Mouse (Mus musculus): ENCODE measurements around the gene Slc38a10. TPM values are rescaled to one million over a fixed set of nuclear protein-coding genes. Genes with fewer than 3 reads are reported as not detected.

Gene Slc38a10
- polyA plus RNA-seq, 1 experiment, result 247 TPM

GRCm38 (mm10) chr11:120148201-120148855 lies 2.8 kb downstream of the Slc38a10 start:
- Histone ChIP-seq H3K4me3 (replicated peaks) (no peak overlapping the region), H3K9me3 (no peaks in the 10 kb centered on the region), H3K27me3 (replicated peaks) (no peaks in the 10 kb centered on the region), H3K4me1 (peaks cover 84% of the 10 kb centered on the region), H3K36me3 (replicated peaks; ENCODE audit: low read length) (peaks cover 58% of the 10 kb centered on the region)
- TF ChIP-seq FLI1 (IDR thresholded peaks at IDR 0.05; ENCODE audit: low read length) (no peak), GATA1 (IDR thresholded peaks at IDR 0.05; ENCODE audit: borderline replicate concordance, low read length) (no peak)

GRCm38 (mm10) chr11:120143708-120144497 lies 7.2 kb downstream of the Slc38a10 start:
- H3K36me3 ChIP-seq (replicated peaks; ENCODE audit: low read length), result peaks cover 76% of the 10 kb centered on the region
- H3K27me3 ChIP-seq (replicated peaks), result no peaks in the 10 kb centered on the region
- no peaks in the 10 kb centered on the region for H3K9me3 ChIP-seq
- H3K4me1 ChIP-seq, result peaks cover 100% of the 10 kb centered on the region
- TF ChIP-seq GATA1 (IDR thresholded peaks at IDR 0.05; ENCODE audit: borderline replicate concordance, low read length) (no peak), FLI1 (IDR thresholded peaks at IDR 0.05; ENCODE audit: low read length) (no peak)
- H3K4me3 ChIP-seq (replicated peaks), result peak overlapping the region; percentile 73

GRCm38 (mm10) chr11:120142601-120143051 lies 8.5 kb downstream of the Slc38a10 start:
- Histone ChIP-seq H3K9me3 (no peaks in the 10 kb centered on the region), H3K27me3 (replicated peaks) (no peaks in the 10 kb centered on the region), H3K36me3 (replicated peaks; ENCODE audit: low read length) (peaks cover 80% of the 10 kb centered on the region), H3K4me1 (peaks cover 100% of the 10 kb centered on the region), H3K4me3 (replicated peaks) (peak overlapping the region; percentile 86)
- TF ChIP-seq FLI1 (IDR thresholded peaks at IDR 0.05; ENCODE audit: low read length), result peak; percentile 92
- TF ChIP-seq GATA1 (IDR thresholded peaks at IDR 0.05; ENCODE audit: borderline replicate concordance, low read length), result peak; percentile 88; the same call in 2 of the 3 replicates

GRCm38 (mm10) chr11:120140255-120140654 lies 10.9 kb downstream of the Slc38a10 start:
- Histone ChIP-seq H3K4me1 (peaks cover 100% of the 10 kb centered on the region), H3K9me3 (no peaks in the 10 kb centered on the region), H3K4me3 (replicated peaks) (peak overlapping the region; percentile 2), H3K36me3 (replicated peaks; ENCODE audit: low read length) (peaks cover 80% of the 10 kb centered on the region), H3K27me3 (replicated peaks) (no peaks in the 10 kb centered on the region)
- no peak for TF ChIP-seq GATA1 (IDR thresholded peaks at IDR 0.05; ENCODE audit: borderline replicate concordance, low read length)
- TF ChIP-seq FLI1 (IDR thresholded peaks at IDR 0.05; ENCODE audit: low read length), result no peak

GRCm38 (mm10) chr11:120139309-120139731 lies 11.8 kb downstream of the Slc38a10 start:
- no peak for TF ChIP-seq GATA1 (IDR thresholded peaks at IDR 0.05; ENCODE audit: borderline replicate concordance, low read length)
- TF ChIP-seq FLI1 (IDR thresholded peaks at IDR 0.05; ENCODE audit: low read length), result no peak

GRCm38 (mm10) chr11:120137625-120138004 lies 13.5 kb downstream of the Slc38a10 start:
- peaks cover 98% of the 10 kb centered on the region for H3K4me1 ChIP-seq
- H3K9me3 ChIP-seq, result no peaks in the 10 kb centered on the region
- H3K4me3 ChIP-seq (replicated peaks), result peak overlapping the region; percentile 64
- TF ChIP-seq FLI1 (IDR thresholded peaks at IDR 0.05; ENCODE audit: low read length) (no peak), GATA1 (IDR thresholded peaks at IDR 0.05; ENCODE audit: borderline replicate concordance, low read length) (no peak)
- peaks cover 85% of the 10 kb centered on the region for H3K36me3 ChIP-seq (replicated peaks; ENCODE audit: low read length)
- no peaks in the 10 kb centered on the region for H3K27me3 ChIP-seq (replicated peaks)

More at GRCm38 (mm10) chr11:120139309-120139731, 11.8 kb downstream of the Slc38a10 start:
- peaks cover 100% of the 10 kb centered on the region for H3K4me1 ChIP-seq
- H3K36me3 ChIP-seq (replicated peaks; ENCODE audit: low read length), result peaks cover 80% of the 10 kb centered on the region
- H3K9me3 ChIP-seq, result no peaks in the 10 kb centered on the region
- H3K27me3 ChIP-seq (replicated peaks), result no peaks in the 10 kb centered on the region
- peak overlapping the region; percentile 73 for H3K4me3 ChIP-seq (replicated peaks)

GRCm38 (mm10) chr11:120136796-120137624 lies 14.1 kb downstream of the Slc38a10 start:
- Histone ChIP-seq H3K4me3 (replicated peaks) (peak overlapping the region; percentile 79), H3K9me3 (no peaks in the 10 kb centered on the region), H3K36me3 (replicated peaks; ENCODE audit: low read length) (peaks cover 91% of the 10 kb centered on the region), H3K4me1 (peaks cover 98% of the 10 kb centered on the region), H3K27me3 (replicated peaks) (no peaks in the 10 kb centered on the region)
- no peak for TF ChIP-seq GATA1 (IDR thresholded peaks at IDR 0.05; ENCODE audit: borderline replicate concordance, low read length)
- TF ChIP-seq FLI1 (IDR thresholded peaks at IDR 0.05; ENCODE audit: low read length), result no peak

GRCm38 (mm10) chr11:120136195-120136594 lies 15.0 kb downstream of the Slc38a10 start:
- no peaks in the 10 kb centered on the region for H3K27me3 ChIP-seq (replicated peaks)
- H3K9me3 ChIP-seq, result no peaks in the 10 kb centered on the region
- TF ChIP-seq FLI1 (IDR thresholded peaks at IDR 0.05; ENCODE audit: low read length), result no peak
- no peak for TF ChIP-seq GATA1 (IDR thresholded peaks at IDR 0.05; ENCODE audit: borderline replicate concordance, low read length)
- peaks cover 98% of the 10 kb centered on the region for H3K4me1 ChIP-seq
- H3K4me3 ChIP-seq (replicated peaks), result peak overlapping the region; percentile 79
- peaks cover 96% of the 10 kb centered on the region for H3K36me3 ChIP-seq (replicated peaks; ENCODE audit: low read length)

GRCm38 (mm10) chr11:120134847-120135530 lies 16.2 kb downstream of the Slc38a10 start:
- Histone ChIP-seq H3K9me3 (no peaks in the 10 kb centered on the region), H3K4me1 (peaks cover 97% of the 10 kb centered on the region), H3K27me3 (replicated peaks) (no peaks in the 10 kb centered on the region), H3K4me3 (replicated peaks) (no peak overlapping the region), H3K36me3 (replicated peaks; ENCODE audit: low read length) (peaks cover 99% of the 10 kb centered on the region)
- TF ChIP-seq FLI1 (IDR thresholded peaks at IDR 0.05; ENCODE audit: low read length) (no peak), GATA1 (IDR thresholded peaks at IDR 0.05; ENCODE audit: borderline replicate concordance, low read length) (no peak)

Measured in megakaryocyte, embryonic 14.5 days (primary cell).